Mouse (Mus musculus): Measurements from ENCODE around the gene Lrmp. TPM values are rescaled to one million over a fixed set of nuclear protein-coding genes. Genes with fewer than 3 reads are reported as not detected.
"Not testable (repeated sequence)": the region's sequence is repeated elsewhere in the genome, so short reads cannot be mapped to it uniquely, and the experiment has no call there.

Lrmp gene
- polyA plus RNA-seq, 1 experiment: 0.96 TPM

- TF ChIP-seq GATA1 (IDR thresholded peaks at IDR 0.05; ENCODE audit: low read length): no peak
- no peak for TF ChIP-seq TAL1 (IDR thresholded peaks at IDR 0.05; ENCODE audit: low read length)
Observed at GRCm38 (mm10) chr6:145079087-145079759, 36.2 kb upstream of the Lrmp start.

GRCm38 (mm10) chr6:145081721-145082120, 33.7 kb upstream of the Lrmp start:
- no peaks in the 10 kb centered on the region for H3K9me3 ChIP-seq (ENCODE audit: control insufficient read depth, low read length)
- H3K4me3 ChIP-seq (replicated peaks): no peak overlapping the region
- peaks cover 8% of the 10 kb centered on the region for H3K27me3 ChIP-seq (ENCODE audit: control insufficient read depth)
- H3K36me3 ChIP-seq (ENCODE audit: control insufficient read depth): no peaks in the 10 kb centered on the region
- no peaks in the 10 kb centered on the region for H3K4me1 ChIP-seq (ENCODE audit: control insufficient read depth)
- TF ChIP-seq GATA1 (IDR thresholded peaks at IDR 0.05; ENCODE audit: low read length) (no peak), TAL1 (IDR thresholded peaks at IDR 0.05; ENCODE audit: low read length) (no peak)

More at GRCm38 (mm10) chr6:145079087-145079759, 36.2 kb upstream of the Lrmp start:
- Histone ChIP-seq H3K4me3 (replicated peaks) (no peak overlapping the region), H3K27me3 (ENCODE audit: control insufficient read depth) (peaks cover 31% of the 10 kb centered on the region), H3K4me1 (ENCODE audit: control insufficient read depth) (peaks cover 3% of the 10 kb centered on the region; the same call in 1 of the 2 replicates), H3K9me3 (ENCODE audit: control insufficient read depth, low read length) (no peaks in the 10 kb centered on the region), H3K36me3 (ENCODE audit: control insufficient read depth) (no peaks in the 10 kb centered on the region)

GRCm38 (mm10) chr6:145084343-145085117, 30.9 kb upstream of the Lrmp start:
- no peak overlapping the region for H3K4me3 ChIP-seq (replicated peaks)

GRCm38 (mm10) chr6:145088451-145089113, 26.9 kb upstream of the Lrmp start:
- no peak for TF ChIP-seq TAL1 (IDR thresholded peaks at IDR 0.05; ENCODE audit: low read length)
- TF ChIP-seq GATA1 (IDR thresholded peaks at IDR 0.05; ENCODE audit: low read length): no peak
- Histone ChIP-seq H3K27me3 (ENCODE audit: control insufficient read depth) (no peaks in the 10 kb centered on the region), H3K36me3 (ENCODE audit: control insufficient read depth) (no peaks in the 10 kb centered on the region), H3K4me3 (replicated peaks) (no peak overlapping the region), H3K4me1 (ENCODE audit: control insufficient read depth) (no peaks in the 10 kb centered on the region), H3K9me3 (ENCODE audit: control insufficient read depth, low read length) (no peaks in the 10 kb centered on the region)

More at GRCm38 (mm10) chr6:145084343-145085117, 30.9 kb upstream of the Lrmp start:
- no peaks in the 10 kb centered on the region for H3K9me3 ChIP-seq (ENCODE audit: control insufficient read depth, low read length)
- H3K4me1 ChIP-seq (ENCODE audit: control insufficient read depth): no peaks in the 10 kb centered on the region
- TF ChIP-seq GATA1 (IDR thresholded peaks at IDR 0.05; ENCODE audit: low read length) (no peak), TAL1 (IDR thresholded peaks at IDR 0.05; ENCODE audit: low read length) (no peak)
- H3K27me3 ChIP-seq (ENCODE audit: control insufficient read depth): no peaks in the 10 kb centered on the region
- H3K36me3 ChIP-seq (ENCODE audit: control insufficient read depth): no peaks in the 10 kb centered on the region

GRCm38 (mm10) chr6:145089373-145089772, 26.1 kb upstream of the Lrmp start:
- Histone ChIP-seq H3K4me3 (replicated peaks) (no peak overlapping the region), H3K27me3 (ENCODE audit: control insufficient read depth) (no peaks in the 10 kb centered on the region)

GRCm38 (mm10) chr6:145090201-145090863, 25.1 kb upstream of the Lrmp start:
- Histone ChIP-seq H3K27me3 (ENCODE audit: control insufficient read depth) (no peaks in the 10 kb centered on the region), H3K9me3 (ENCODE audit: control insufficient read depth, low read length) (peaks cover 3% of the 10 kb centered on the region), H3K4me1 (ENCODE audit: control insufficient read depth) (no peaks in the 10 kb centered on the region), H3K36me3 (ENCODE audit: control insufficient read depth) (no peaks in the 10 kb centered on the region), H3K4me3 (replicated peaks) (no peak overlapping the region)
- TF ChIP-seq GATA1 (IDR thresholded peaks at IDR 0.05; ENCODE audit: low read length) (no peak), TAL1 (IDR thresholded peaks at IDR 0.05; ENCODE audit: low read length) (no peak)

More at GRCm38 (mm10) chr6:145089373-145089772, 26.1 kb upstream of the Lrmp start:
- Histone ChIP-seq H3K36me3 (ENCODE audit: control insufficient read depth) (no peaks in the 10 kb centered on the region), H3K9me3 (ENCODE audit: control insufficient read depth, low read length) (no peaks in the 10 kb centered on the region), H3K4me1 (ENCODE audit: control insufficient read depth) (no peaks in the 10 kb centered on the region)
- no peak for TF ChIP-seq GATA1 (IDR thresholded peaks at IDR 0.05; ENCODE audit: low read length)
- TF ChIP-seq TAL1 (IDR thresholded peaks at IDR 0.05; ENCODE audit: low read length): no peak

GRCm38 (mm10) chr6:145090928-145091327, 24.5 kb upstream of the Lrmp start:
- Histone ChIP-seq H3K4me3 (replicated peaks) (no peak overlapping the region), H3K4me1 (ENCODE audit: control insufficient read depth) (no peaks in the 10 kb centered on the region), H3K9me3 (ENCODE audit: control insufficient read depth, low read length) (peaks cover 3% of the 10 kb centered on the region), H3K36me3 (ENCODE audit: control insufficient read depth) (no peaks in the 10 kb centered on the region), H3K27me3 (ENCODE audit: control insufficient read depth) (no peaks in the 10 kb centered on the region)
- TF ChIP-seq GATA1 (IDR thresholded peaks at IDR 0.05; ENCODE audit: low read length): no peak
- TF ChIP-seq TAL1 (IDR thresholded peaks at IDR 0.05; ENCODE audit: low read length): no peak

GRCm38 (mm10) chr6:145091998-145092397, 23.5 kb upstream of the Lrmp start:
- no peak overlapping the region for H3K4me3 ChIP-seq (replicated peaks)
- no peaks in the 10 kb centered on the region for H3K36me3 ChIP-seq (ENCODE audit: control insufficient read depth)
- H3K4me1 ChIP-seq (ENCODE audit: control insufficient read depth): no peaks in the 10 kb centered on the region
- no peaks in the 10 kb centered on the region for H3K27me3 ChIP-seq (ENCODE audit: control insufficient read depth)
- H3K9me3 ChIP-seq (ENCODE audit: control insufficient read depth, low read length): peaks cover 3% of the 10 kb centered on the region
- TF ChIP-seq TAL1 (IDR thresholded peaks at IDR 0.05; ENCODE audit: low read length): no peak
- no peak for TF ChIP-seq GATA1 (IDR thresholded peaks at IDR 0.05; ENCODE audit: low read length)

GRCm38 (mm10) chr6:145093038-145093622, 22.3 kb upstream of the Lrmp start:
- H3K27me3 ChIP-seq (ENCODE audit: control insufficient read depth); H3K4me1 ChIP-seq (ENCODE audit: control insufficient read depth); H3K4me3 ChIP-seq (replicated peaks); H3K9me3 ChIP-seq (ENCODE audit: control insufficient read depth, low read length); H3K36me3 ChIP-seq (ENCODE audit: control insufficient read depth): not testable (repeated sequence)

Measured in erythroblast, embryonic 14.5 days (primary cell).